In genomic region chr17:85799081-85799864, GRCm38 (mm10) we compare ENCODE assay signal across 8 mouse cellular contexts.
DNase-seq lines count a peak whose midpoint lies in the region; ATAC-seq and TF ChIP-seq lines count a peak whose summit lies in the region.

No protein-coding gene starts in this region.

- no peak overlapping the region for H3K27ac ChIP-seq in lung, embryonic 15.5 days
- no peak overlapping the region for H3K27ac ChIP-seq in forebrain, embryonic 15.5 days (replicated peaks)
- no peak overlapping the region for H3K27ac ChIP-seq in liver, embryonic 13.5 days
- peak overlapping the region; percentile 53; the same call in 1 of the 2 replicates for H3K27ac ChIP-seq in stomach, postnatal 0 days (replicated peaks)

- peaks cover 87% of the 10 kb centered on the region for H3K27me3 ChIP-seq in lung, embryonic 15.5 days
- H3K27me3 ChIP-seq in forebrain, embryonic 15.5 days: peaks cover 71% of the 10 kb centered on the region
- H3K27me3 ChIP-seq in liver, embryonic 13.5 days: peaks cover 82% of the 10 kb centered on the region
- H3K27me3 ChIP-seq in stomach, postnatal 0 days (ENCODE audit: control insufficient read depth, insufficient read depth, low read length): no peaks in the 10 kb centered on the region

- peaks cover 18% of the 10 kb centered on the region for H3K4me1 ChIP-seq in lung, embryonic 15.5 days
- peaks cover 19% of the 10 kb centered on the region for H3K4me1 ChIP-seq in forebrain, embryonic 15.5 days
- H3K4me1 ChIP-seq in liver, embryonic 13.5 days (replicated peaks): peaks cover 12% of the 10 kb centered on the region; the same call in 1 of the 2 replicates
- H3K4me1 ChIP-seq in stomach, postnatal 0 days (replicated peaks; ENCODE audit: control insufficient read depth, insufficient read depth): no peaks in the 10 kb centered on the region

- TF ChIP-seq CTCF in stomach, postnatal 0 days (IDR thresholded peaks at IDR 0.05; ENCODE audit: low read depth): no peak

- H3K36me3 ChIP-seq in lung, embryonic 15.5 days: no peaks in the 10 kb centered on the region
- no peaks in the 10 kb centered on the region for H3K36me3 ChIP-seq in forebrain, embryonic 15.5 days
- no peaks in the 10 kb centered on the region for H3K36me3 ChIP-seq in liver, embryonic 13.5 days
- H3K36me3 ChIP-seq in stomach, postnatal 0 days (ENCODE audit: control insufficient read depth, insufficient read depth, low read length): no peaks in the 10 kb centered on the region

- H3K9me3 ChIP-seq in lung, embryonic 15.5 days: no peaks in the 10 kb centered on the region
- H3K9me3 ChIP-seq in forebrain, embryonic 15.5 days: no peaks in the 10 kb centered on the region
- H3K9me3 ChIP-seq in liver, embryonic 13.5 days (replicated peaks): no peaks in the 10 kb centered on the region
- no peaks in the 10 kb centered on the region for H3K9me3 ChIP-seq in stomach, postnatal 0 days (ENCODE audit: control insufficient read depth, low read length)

- WGBS in lung, embryonic 15.5 days: 2% methylated on average over 22 of the region's 22 CpGs
- under 1% methylated on average over 22 of the region's 22 CpGs for WGBS in forebrain, embryonic 15.5 days
- 3% methylated on average over 22 of the region's 22 CpGs for WGBS in liver, embryonic 13.5 days (ENCODE audit: insufficient replicate concordance)
- 7% methylated on average over 22 of the region's 22 CpGs for WGBS in stomach, postnatal 0 days

- DNase-seq in lung, adult 18-20 months: no peak
- DNase-seq in liver, embryonic 13.5 days: no peak
- DNase-seq in stomach, postnatal 0 days (ENCODE audit: low spot score): no peak
- DNase-seq in urinary bladder, postnatal 4 days (ENCODE audit: low spot score in 2 of 2): no peak

- peak overlapping the region; percentile 42 for H3K4me3 ChIP-seq in lung, embryonic 15.5 days
- peak overlapping the region; percentile 41 for H3K4me3 ChIP-seq in forebrain, embryonic 15.5 days
- H3K4me3 ChIP-seq in liver, embryonic 13.5 days (replicated peaks): peak overlapping the region; percentile 42
- peak overlapping the region; percentile 48 for H3K4me3 ChIP-seq in stomach, postnatal 0 days (ENCODE audit: low read depth, low read length)

- H3K9ac ChIP-seq in lung, embryonic 15.5 days: no peak overlapping the region
- peak overlapping the region; percentile 41 for H3K9ac ChIP-seq in forebrain, embryonic 15.5 days (replicated peaks)
- H3K9ac ChIP-seq in liver, embryonic 13.5 days: no peak overlapping the region
- H3K9ac ChIP-seq in stomach, postnatal 0 days (ENCODE audit: low read length): peak overlapping the region; percentile 67

- no peak for TF ChIP-seq EP300 in stomach, postnatal 0 days (optimal IDR thresholded peaks at IDR 0.05)

- peak overlapping the region; percentile 90 for H3K4me2 ChIP-seq in lung, embryonic 15.5 days
- H3K4me2 ChIP-seq in forebrain, embryonic 15.5 days (replicated peaks): peak overlapping the region; percentile 78
- H3K4me2 ChIP-seq in liver, embryonic 13.5 days: peak overlapping the region; percentile 62
- H3K4me2 ChIP-seq in stomach, postnatal 0 days (replicated peaks; ENCODE audit: low read depth): peak overlapping the region; percentile 78

- no peak for ATAC-seq in lung, embryonic 15.5 days (ENCODE audit: borderline replicate concordance, extremely low read depth, low FRiP score, low TSS enrichment)
- ATAC-seq in forebrain, embryonic 15.5 days (replicated peaks): no peak
- no peak for ATAC-seq in liver, embryonic 13.5 days (ENCODE audit: low read depth)
- ATAC-seq in stomach, postnatal 0 days (ENCODE audit: low FRiP score, low TSS enrichment): no peak
- ATAC-seq in megakaryocyte progenitor cell, adult 5-6 weeks (replicated peaks; ENCODE audit: poor library complexity): no peak
- no peak for ATAC-seq in monocyte, adult 5-6 weeks (replicated peaks; ENCODE audit: insufficient number of reproducible peaks, low FRiP score, low TSS enrichment, poor library complexity, severe bottlenecking)

Comparison
In these comparisons a context has a peak if more than half of its experiments do, and no peak if none do; other contexts are left out.
1. H3K9ac ChIP-seq: peak in forebrain, embryonic 15.5 days (single experiment) and stomach, postnatal 0 days (single experiment); none in lung, embryonic 15.5 days (single experiment) and liver, embryonic 13.5 days (single experiment).
2. Peak in every context shown above with its lines, with median percentiles within 50 percentile points of each other: H3K4me2 ChIP-seq and H3K4me3 ChIP-seq.